Comparison of ENCODE assay signal across 26 mouse cellular contexts in genomic region chr5:91599801-91600200, GRCm38 (mm10).
DNase-seq lines count a peak whose midpoint lies in the region; ATAC-seq and TF ChIP-seq lines count a peak whose summit lies in the region.
"Had no signal": no experiment of that assay in that cellular context is flagged by ENCODE, and none has a peak within 500 bp of the region (broad histone marks: within the 10 kb centered on the region; RNA-seq: fewer than 3 reads in every experiment).

No protein-coding gene starts in this region.

- no peaks in the 10 kb centered on the region for H3K4me1 ChIP-seq in forebrain, postnatal 0 days (ENCODE audit: insufficient read depth)
- no peaks in the 10 kb centered on the region for H3K4me1 ChIP-seq in forebrain, embryonic 11.5 days (replicated peaks; ENCODE audit: control insufficient read depth, insufficient read depth, low read length)
- H3K4me1 ChIP-seq: liver, embryonic 13.5 days had no signal

- H3K9me3 ChIP-seq in forebrain, postnatal 0 days (ENCODE audit: low read length): no peaks in the 10 kb centered on the region
- no peaks in the 10 kb centered on the region for H3K9me3 ChIP-seq in forebrain, embryonic 11.5 days (ENCODE audit: control insufficient read depth, low read length)
- H3K9me3 ChIP-seq: kidney, embryonic 15.5 days; limb, embryonic 15.5 days; liver, embryonic 13.5 days had no signal

- no peak overlapping the region for H3K4me3 ChIP-seq in forebrain, postnatal 0 days (ENCODE audit: low read depth, low read length)
- H3K4me3 ChIP-seq in forebrain, embryonic 11.5 days (ENCODE audit: low read depth, low read length): no peak overlapping the region
- H3K4me3 ChIP-seq: erythroblast, embryonic 14.5 days; kidney, embryonic 15.5 days; layer of hippocampus, adult 2 months; limb, embryonic 15.5 days; liver, embryonic 13.5 days had no signal

- H3K27me3 ChIP-seq in forebrain, postnatal 0 days (ENCODE audit: insufficient read depth, low read length): no peaks in the 10 kb centered on the region
- no peaks in the 10 kb centered on the region for H3K27me3 ChIP-seq in forebrain, embryonic 11.5 days (ENCODE audit: control insufficient read depth, insufficient read depth, low read length)
- H3K27me3 ChIP-seq: CH12.LX; kidney, embryonic 15.5 days; limb, embryonic 15.5 days; liver, embryonic 13.5 days had no signal

- TF ChIP-seq POLR2A in brain, embryonic 14.5 days (IDR thresholded peaks at IDR 0.05; ENCODE audit: borderline replicate concordance, extremely low read depth, insufficient read depth, insufficient read length, poor library complexity, severe bottlenecking): no peak

- no peak overlapping the region for H3K27ac ChIP-seq in forebrain, postnatal 0 days (ENCODE audit: low read depth, low read length)
- H3K27ac ChIP-seq in forebrain, embryonic 11.5 days (ENCODE audit: low read depth, low read length): no peak overlapping the region
- H3K27ac ChIP-seq: hindbrain, embryonic 14.5 days; kidney, embryonic 15.5 days; layer of hippocampus, adult 2 months; limb, embryonic 15.5 days; liver, embryonic 13.5 days had no signal

- H3K9ac ChIP-seq in forebrain, postnatal 0 days: no peak overlapping the region
- no peak overlapping the region for H3K9ac ChIP-seq in forebrain, embryonic 11.5 days (ENCODE audit: low read length)
- H3K9ac ChIP-seq: hindbrain, embryonic 14.5 days; kidney, embryonic 15.5 days; limb, embryonic 15.5 days; liver, embryonic 13.5 days had no signal

- WGBS in forebrain, postnatal 0 days: 60% methylated on average over 7 of the region's 7 CpGs
- WGBS in forebrain, embryonic 11.5 days: 84% methylated on average over 7 of the region's 7 CpGs

- H3K36me3 ChIP-seq in forebrain, postnatal 0 days (ENCODE audit: insufficient read depth): no peaks in the 10 kb centered on the region
- H3K36me3 ChIP-seq in forebrain, embryonic 11.5 days (ENCODE audit: control insufficient read depth, insufficient read depth, low read length): no peaks in the 10 kb centered on the region
- H3K36me3 ChIP-seq: kidney, embryonic 15.5 days; limb, embryonic 15.5 days; liver, embryonic 13.5 days had no signal

- no peak for TF ChIP-seq CTCF in forebrain, postnatal 0 days (IDR thresholded peaks at IDR 0.05; ENCODE audit: low read depth)
- no peak for TF ChIP-seq CTCF in brain, embryonic 14.5 days (IDR thresholded peaks at IDR 0.05; ENCODE audit: borderline replicate concordance, extremely low read depth, insufficient read depth, insufficient read length)

- peak; percentile 36; the same call in 1 of the 2 replicates for ATAC-seq in forebrain, postnatal 0 days
- no peak for ATAC-seq in forebrain, embryonic 11.5 days (replicated peaks; ENCODE audit: low FRiP score)

- DNase-seq in embryo, embryonic 11 days: peak; percentile 13
- no peak for DNase-seq in embryo, embryonic 10.5 days (ENCODE audit: low spot score)
- DNase-seq in forebrain, postnatal 0 days: no peak
- DNase-seq in forebrain, embryonic 11.5 days (ENCODE audit: low spot score): no peak
- DNase-seq in layer of hippocampus, adult 8-10 months (ENCODE audit: low spot score in 2 of 2): peak; percentile 20 to 27
- no peak for DNase-seq in layer of hippocampus, postnatal 10 days (ENCODE audit: low spot score in 2 of 2)
- DNase-seq in brain, embryonic 14.5 days (ENCODE audit: low read depth): peak; percentile 29
- DNase-seq in urinary bladder, postnatal 14 days (ENCODE audit: low spot score): no peak
- DNase-seq: adrenal gland, adult 8-10 months; cerebellum, adult 8-10 months; cerebellum, postnatal 25 days; gastrocnemius, postnatal 14 days; heart, postnatal 14 days; kidney, adult 18-20 months; kidney, postnatal 25 days; liver, embryonic 13.5 days; lung, adult 2 months; lung, postnatal 10 days; midbrain, embryonic 14.5 days; thymus, postnatal 14 days had no signal

- no peak overlapping the region for H3K4me2 ChIP-seq in forebrain, postnatal 0 days (ENCODE audit: low read depth)
- no peak overlapping the region for H3K4me2 ChIP-seq in forebrain, embryonic 11.5 days (ENCODE audit: low read depth, low read length, severe bottlenecking)
- H3K4me2 ChIP-seq: hindbrain, embryonic 14.5 days; kidney, embryonic 15.5 days; limb, embryonic 15.5 days; liver, embryonic 13.5 days had no signal

Comparison
In these comparisons a context has a peak if more than half of its experiments do, and no peak if none do; other contexts are left out.
1. DNase-seq: peak in embryo, embryonic 11 days (single experiment), layer of hippocampus, adult 8-10 months (2 of 2) and brain, embryonic 14.5 days (single experiment); none in embryo, embryonic 10.5 days (single experiment), forebrain, postnatal 0 days (single experiment), forebrain, embryonic 11.5 days (single experiment), layer of hippocampus, postnatal 10 days (0 of 2) and urinary bladder, postnatal 14 days (single experiment).